Mouse (Mus musculus) midbrain, embryonic 11.5 days (tissue): ENCODE measurements around the gene Myh9. TPM values are rescaled to one million over a fixed set of nuclear protein-coding genes. Genes with fewer than 3 reads are reported as not detected.

ENCODE experiments used
- ATAC-seq: fragments of 200-750 bp; cut with Nextera tagmentation; 2 replicates; pipeline ENCODE4 v1.8.0; 2017; ENCODE audit warnings: moderate TSS enrichment, moderate library complexity; ENCODE audit not compliant: low FRiP score
- DNase-seq: peaks from one replicate; pipeline ENCODE4 v3.0.0; 2015; ENCODE audit warnings: low spot score; ENCODE audit errors: missing footprints
- H3K27ac ChIP-seq: fragments of 300-500 bp; sonication (generic); 2 replicates; pipeline ENCODE4 v1.5.1; 2014; ENCODE audit warnings: low read depth, low read length
- H3K27me3 ChIP-seq: fragments of 300-500 bp; sonication (generic); 2 replicates; pipeline ENCODE4 v1.6.1; 2014; ENCODE audit warnings: mild to moderate bottlenecking, low read length, moderate library complexity, mixed read lengths; ENCODE audit not compliant: control insufficient read depth, insufficient read depth
- H3K36me3 ChIP-seq: fragments of 300-500 bp; sonication (generic); 2 replicates; pipeline ENCODE4 v1.6.1; 2014; ENCODE audit warnings: mild to moderate bottlenecking, low read length, moderate library complexity, mixed read lengths; ENCODE audit not compliant: control insufficient read depth, insufficient read depth
- H3K4me1 ChIP-seq: fragments of 300-500 bp; sonication (generic); 2 replicates; pipeline ENCODE4 v1.6.1; 2014; ENCODE audit warnings: low read length; ENCODE audit not compliant: control insufficient read depth, insufficient read depth
- H3K4me2 ChIP-seq: fragments of 300-500 bp; sonication (generic); 2 replicates; pipeline ENCODE4 v1.6.1; 2014; ENCODE audit warnings: mild to moderate bottlenecking, moderate library complexity
- H3K4me3 ChIP-seq: fragments of 300-500 bp; sonication (generic); 2 replicates; pipeline ENCODE4 v1.5.1; 2014; ENCODE audit warnings: low read depth, low read length
- H3K9ac ChIP-seq: fragments of 300-500 bp; sonication (generic); 2 replicates; pipeline ENCODE4 v1.6.1; 2014; ENCODE audit warnings: low read length
- H3K9me3 ChIP-seq: fragments of 300-500 bp; sonication (generic); 2 replicates; pipeline ENCODE4 v1.6.1; 2016; ENCODE audit warnings: low read length; ENCODE audit not compliant: control insufficient read depth
- WGBS: fragments of 180-500 bp; shearing (Covaris S2); extraction: QIAGEN DNeasy Blood & Tissue Kit; methylation state at CpG from one replicate; pipeline ENCODE4 v1.1.7; 2014; 5-methylcytosine and 5-hydroxymethylcytosine counted together
- polyA plus RNA-seq: library from polyadenylated mRNA; unstranded; fragments of >200 nt; fragmentation: Nextera tagmentation; extraction: Ambion mirVana; gene quantifications from 2 replicates; pipeline ENCODE4 v1.2.1, GENCODE M21; 2014

The Myh9 gene
- polyA plus RNA-seq, 1 experiment from 2014 or later = 19.6 TPM

GRCm38 (mm10) chr15:77794138-77794907 is 47.7 kb downstream of the Myh9 start:
- Histone ChIP-seq H3K9ac (no peak overlapping the region), H3K27ac (no peak overlapping the region), H3K4me1 (no peaks in the 10 kb centered on the region), H3K4me2 (no peak overlapping the region), H3K27me3 (no peaks in the 10 kb centered on the region), H3K9me3 (no peaks in the 10 kb centered on the region), H3K4me3 (no peak overlapping the region), H3K36me3 (no peaks in the 10 kb centered on the region; the same call in 1 of the 2 replicates)
- WGBS = 90% methylated on average over 13 of the region's 13 CpGs
- DNase-seq (no peak), ATAC-seq (no peak)

GRCm38 (mm10) chr15:77793554-77793953 is 48.4 kb downstream of the Myh9 start:
- no peak overlapping the region for H3K4me2 ChIP-seq
- H3K36me3 ChIP-seq = no peaks in the 10 kb centered on the region; the same call in 1 of the 2 replicates

GRCm38 (mm10) chr15:77793094-77793493 is 48.9 kb downstream of the Myh9 start:
- Histone ChIP-seq H3K36me3 (no peaks in the 10 kb centered on the region; the same call in 1 of the 2 replicates), H3K4me1 (no peaks in the 10 kb centered on the region), H3K4me3 (no peak overlapping the region), H3K27me3 (no peaks in the 10 kb centered on the region), H3K27ac (no peak overlapping the region), H3K4me2 (no peak overlapping the region), H3K9me3 (no peaks in the 10 kb centered on the region), H3K9ac (no peak overlapping the region)
- ATAC-seq (no peak), DNase-seq (no peak)
- 92% methylated on average over 4 of the region's 4 CpGs for WGBS

More at GRCm38 (mm10) chr15:77793554-77793953, 48.4 kb downstream of the Myh9 start:
- H3K4me3 ChIP-seq = no peak overlapping the region
- DNase-seq = no peak
- H3K27me3 ChIP-seq = no peaks in the 10 kb centered on the region
- H3K4me1 ChIP-seq = no peaks in the 10 kb centered on the region
- no peak for ATAC-seq
- H3K9me3 ChIP-seq = no peaks in the 10 kb centered on the region
- no peak overlapping the region for H3K9ac ChIP-seq
- H3K27ac ChIP-seq = no peak overlapping the region
- WGBS = 95% methylated on average over 7 of the region's 7 CpGs

GRCm38 (mm10) chr15:77792056-77792455 is 49.9 kb downstream of the Myh9 start:
- Histone ChIP-seq H3K4me1 (no peaks in the 10 kb centered on the region), H3K9ac (no peak overlapping the region), H3K9me3 (no peaks in the 10 kb centered on the region), H3K36me3 (peaks cover 4% of the 10 kb centered on the region; the same call in 1 of the 2 replicates), H3K4me3 (no peak overlapping the region), H3K4me2 (no peak overlapping the region), H3K27ac (no peak overlapping the region), H3K27me3 (no peaks in the 10 kb centered on the region)
- WGBS = 89% methylated on average over 9 of the region's 9 CpGs
- no peak for ATAC-seq
- no peak for DNase-seq

- 91% methylated on average over 21 of the region's 21 CpGs for WGBS
- ATAC-seq (no peak), DNase-seq (no peak)
- no peak overlapping the region for H3K27ac ChIP-seq
- no peaks in the 10 kb centered on the region for H3K9me3 ChIP-seq
- no peak overlapping the region for H3K4me2 ChIP-seq
- no peak overlapping the region for H3K4me3 ChIP-seq
- H3K9ac ChIP-seq = no peak overlapping the region
- no peaks in the 10 kb centered on the region for H3K4me1 ChIP-seq
- H3K36me3 ChIP-seq = peaks cover 7% of the 10 kb centered on the region; the same call in 1 of the 2 replicates
- H3K27me3 ChIP-seq = no peaks in the 10 kb centered on the region
Measured at GRCm38 (mm10) chr15:77790656-77791405, 51.1 kb downstream of the Myh9 start.

GRCm38 (mm10) chr15:77789186-77789585 is 52.8 kb downstream of the Myh9 start:
- ATAC-seq = no peak
- 78% methylated on average over 3 of the region's 3 CpGs for WGBS
- H3K27me3 ChIP-seq = no peaks in the 10 kb centered on the region

GRCm38 (mm10) chr15:77788356-77788755 is 53.6 kb downstream of the Myh9 start:
- WGBS = 79% methylated on average over 6 of the region's 6 CpGs
- Histone ChIP-seq H3K4me1 (no peaks in the 10 kb centered on the region), H3K27ac (no peak overlapping the region), H3K9me3 (no peaks in the 10 kb centered on the region), H3K4me3 (no peak overlapping the region), H3K27me3 (no peaks in the 10 kb centered on the region), H3K9ac (no peak overlapping the region), H3K4me2 (no peak overlapping the region), H3K36me3 (peaks cover 7% of the 10 kb centered on the region)
- no peak for DNase-seq
- no peak for ATAC-seq

More at GRCm38 (mm10) chr15:77789186-77789585, 52.8 kb downstream of the Myh9 start:
- no peaks in the 10 kb centered on the region for H3K9me3 ChIP-seq
- no peak overlapping the region for H3K27ac ChIP-seq
- H3K36me3 ChIP-seq = peaks cover 7% of the 10 kb centered on the region
- DNase-seq = no peak
- no peak overlapping the region for H3K4me2 ChIP-seq
- no peak overlapping the region for H3K4me3 ChIP-seq
- no peaks in the 10 kb centered on the region for H3K4me1 ChIP-seq
- no peak overlapping the region for H3K9ac ChIP-seq

- WGBS = 83% methylated on average over 1 of the region's 1 CpGs
- Histone ChIP-seq H3K27me3 (no peaks in the 10 kb centered on the region), H3K4me1 (no peaks in the 10 kb centered on the region), H3K36me3 (peaks cover 9% of the 10 kb centered on the region), H3K4me3 (no peak overlapping the region), H3K9me3 (no peaks in the 10 kb centered on the region), H3K9ac (no peak overlapping the region), H3K27ac (no peak overlapping the region), H3K4me2 (no peak overlapping the region)
- DNase-seq (no peak), ATAC-seq (no peak)
Measured at GRCm38 (mm10) chr15:77785807-77786206, 56.2 kb downstream of the Myh9 start.
